Mouse (Mus musculus) B cell, adult 2 months (primary cell): ENCODE results near the gene Zfp583.
"Not testable (repeated sequence)": the region's sequence is repeated elsewhere in the genome, so short reads cannot be mapped to it uniquely, and the experiment has no call there.

ENCODE experiments used
- DNase-seq, 2 experiments: peaks; one replicate each; pipeline ENCODE4 v3.0.0; 2022

Gene Zfp583

DNA sequence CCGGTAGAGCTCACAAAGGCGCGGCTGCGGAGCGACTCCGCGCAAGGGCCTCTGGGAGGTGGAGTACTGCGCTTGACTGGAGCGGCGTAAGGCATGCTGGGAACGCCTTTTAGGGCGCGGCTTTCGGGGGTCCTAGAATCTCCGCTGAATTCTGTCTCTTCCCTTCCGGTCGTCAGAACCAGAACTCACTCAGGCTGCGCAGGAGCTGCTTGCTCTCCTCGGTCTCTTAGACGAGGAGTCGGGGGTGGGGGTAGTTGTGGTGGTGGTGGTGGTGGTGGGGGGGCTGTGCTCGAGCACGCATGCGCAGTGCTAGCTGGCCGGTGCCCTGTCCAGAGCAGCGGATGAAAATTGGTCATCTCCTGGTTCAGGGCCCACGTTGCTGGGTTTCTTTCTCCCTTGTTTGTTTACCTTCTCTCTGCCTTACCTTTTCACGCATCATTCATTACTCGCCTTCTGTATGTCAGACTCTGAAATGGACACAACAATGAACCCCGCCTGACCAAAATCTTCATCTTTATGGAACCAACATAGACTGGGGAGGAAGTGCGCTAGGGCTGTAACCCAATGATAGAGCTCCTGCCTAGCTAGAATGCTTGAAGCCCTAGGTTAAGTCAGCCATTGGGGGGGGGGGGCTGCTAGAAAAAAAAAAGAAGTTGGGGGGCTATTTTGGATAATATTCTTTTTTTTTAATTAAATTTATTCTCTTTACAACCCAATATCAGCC, at the start of gene Zfp583:
Gene Zfp583 (minus strand): TSS at position 53 of the 724 bp plus-strand sequence.
- peak; percentile 77 to 80 for DNase-seq

- no peak for DNase-seq
Observed at GRCm38 (mm10) chr7:6378441-6378840, 47.4 kb upstream of the Zfp583 start.

DNA sequence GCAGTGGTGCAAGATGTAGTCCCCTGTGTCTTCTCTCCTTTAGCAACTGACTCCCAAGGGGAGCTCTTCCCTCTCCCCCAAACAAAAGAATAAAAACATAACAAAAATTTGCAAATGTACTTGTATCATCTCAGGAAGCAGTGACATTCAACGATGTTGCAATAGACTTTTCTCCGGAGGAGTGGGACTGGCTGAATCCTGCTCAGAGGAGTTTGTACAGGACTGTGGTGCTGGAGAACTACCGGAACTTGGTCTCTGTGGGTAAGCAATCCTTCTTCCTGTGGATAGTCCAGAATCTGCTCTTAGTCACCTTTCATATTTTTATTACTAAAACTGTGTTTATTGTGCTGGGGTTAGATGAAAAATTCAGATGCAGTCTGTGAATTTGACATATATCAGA, 41.9 kb upstream of the Zfp583 start:
- no peak for DNase-seq

DNA sequence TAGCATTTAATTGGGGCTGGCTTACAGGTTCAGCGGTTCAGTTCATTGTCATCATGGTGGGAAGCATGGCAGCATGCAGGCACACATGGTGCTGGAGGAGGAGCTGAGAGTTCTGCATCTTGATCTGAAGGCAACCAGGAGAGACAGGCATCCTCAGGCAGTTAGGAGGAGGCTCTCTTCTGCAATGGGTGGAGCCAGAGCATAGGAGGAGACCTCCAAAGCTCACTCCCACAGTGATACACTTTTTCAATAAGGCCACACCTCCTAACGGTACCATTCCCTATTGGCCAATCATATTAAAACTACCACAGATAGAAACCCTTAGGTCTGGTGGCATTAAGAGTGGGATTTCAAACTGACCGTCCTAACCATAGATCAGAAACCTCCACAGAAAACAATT, 38.4 kb upstream of the Zfp583 start:
- no peak for DNase-seq

GRCm38 (mm10) chr7:6368146-6368545, 37.1 kb upstream of the Zfp583 start:
- DNase-seq = not testable (repeated sequence)

GRCm38 (mm10) chr7:6367185-6367584, 36.1 kb upstream of the Zfp583 start:
- DNase-seq = no peak

DNA sequence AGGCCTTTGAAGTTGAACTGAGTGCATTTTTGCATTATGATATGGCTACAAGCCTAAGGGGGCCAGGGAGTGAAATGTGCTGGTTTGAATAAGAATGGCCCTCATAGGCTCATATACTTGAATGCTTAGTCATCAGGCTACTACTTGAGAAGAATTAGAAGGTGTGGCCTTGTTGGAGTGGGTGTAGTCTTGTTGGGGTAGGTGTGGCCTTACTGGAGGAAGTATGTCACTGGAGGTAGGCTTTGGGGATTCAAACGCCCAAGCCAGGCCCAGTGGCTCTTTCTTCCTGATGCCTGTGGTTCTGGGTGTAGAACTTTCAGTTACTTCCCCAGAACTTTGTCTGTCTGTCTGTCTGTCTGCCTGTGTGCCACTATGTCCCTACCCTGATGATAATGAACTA, 33.7 kb upstream of the Zfp583 start:
- peak in 1 of 2 experiments; percentile 11 for DNase-seq

GRCm38 (mm10) chr7:6363047-6363488, 32.0 kb upstream of the Zfp583 start, which contains the start of gene Zfp78:
Gene Zfp78 (plus strand): TSS chr7:6363280.
- no peak for DNase-seq

DNA sequence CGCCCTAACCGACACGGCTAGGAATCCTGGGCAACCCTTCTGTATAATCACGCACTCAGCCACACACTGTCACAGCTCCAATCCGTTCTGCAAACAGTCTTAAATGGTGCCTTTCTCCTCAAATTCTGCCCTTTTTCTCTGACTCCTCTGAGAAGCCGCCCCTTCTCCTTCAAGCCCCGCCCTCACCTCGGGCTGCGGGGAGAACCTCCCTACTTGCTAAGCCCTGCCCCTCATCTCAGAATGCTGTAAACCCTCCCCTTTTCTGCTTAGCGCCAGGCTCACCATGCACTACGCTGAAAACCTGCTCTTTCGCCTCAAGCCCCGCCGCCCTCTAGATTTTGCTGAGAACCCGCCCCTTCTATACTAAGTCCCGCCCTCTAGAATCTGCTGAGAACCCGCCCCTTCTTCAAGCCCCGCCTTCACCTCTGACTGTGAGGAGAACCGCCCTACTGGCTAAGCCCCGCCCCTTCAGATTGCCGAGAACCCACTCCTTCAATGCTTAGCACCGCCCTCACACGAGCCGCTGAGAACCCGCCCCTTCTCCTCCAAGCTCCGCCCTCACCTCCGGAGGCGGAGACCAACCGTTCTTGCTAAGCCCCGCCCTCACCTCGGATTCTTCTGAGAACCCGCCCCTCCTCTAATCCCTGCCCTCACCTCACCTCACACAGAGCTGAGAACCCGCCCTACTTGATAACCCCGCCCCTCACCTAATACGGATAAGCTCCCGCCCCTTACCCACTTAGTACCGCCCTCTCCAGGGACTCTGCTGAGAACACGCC, 31.4 kb upstream of the Zfp583 start:
- DNase-seq = peak; percentile 99 to 100

DNA sequence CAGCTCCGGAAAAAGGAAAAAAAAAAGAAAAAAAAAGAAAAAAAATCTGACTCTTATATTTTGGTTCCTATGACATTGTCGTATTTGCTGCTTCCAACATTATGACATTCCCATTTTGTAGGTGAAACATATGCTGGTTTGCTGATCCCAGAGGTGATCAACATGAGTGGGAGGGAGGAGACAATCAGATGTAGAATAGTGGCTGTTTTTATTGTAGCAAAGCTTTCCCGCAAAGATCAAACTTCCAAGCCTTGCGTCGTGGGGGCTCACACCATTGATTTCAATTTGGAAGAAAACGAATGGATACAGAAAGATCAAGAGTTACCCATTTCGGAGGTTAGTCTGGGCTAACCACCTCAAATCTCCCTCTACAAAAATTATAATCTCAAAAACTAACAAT, 30.7 kb upstream of the Zfp583 start:
- no peak for DNase-seq

GRCm38 (mm10) chr7:6360477-6361060, 29.5 kb upstream of the Zfp583 start:
- no peak for DNase-seq

- peak; percentile 60 to 62 for DNase-seq
Observed at GRCm38 (mm10) chr7:6358937-6359590, 28.0 kb upstream of the Zfp583 start.

- DNase-seq = no peak
Observed at GRCm38 (mm10) chr7:6358121-6358520, 27.0 kb upstream of the Zfp583 start.

- DNase-seq = no peak
Observed at GRCm38 (mm10) chr7:6344124-6344523, 13.0 kb upstream of the Zfp583 start.

- peak; percentile 26 to 28 for DNase-seq
Observed at GRCm38 (mm10) chr7:6343501-6344071, 12.5 kb upstream of the Zfp583 start, which contains the start of gene Gm3854. Gene Gm3854 (plus strand): TSS chr7:6343759.

GRCm38 (mm10) chr7:6339865-6340264, 8.8 kb upstream of the Zfp583 start:
- no peak for DNase-seq

DNA sequence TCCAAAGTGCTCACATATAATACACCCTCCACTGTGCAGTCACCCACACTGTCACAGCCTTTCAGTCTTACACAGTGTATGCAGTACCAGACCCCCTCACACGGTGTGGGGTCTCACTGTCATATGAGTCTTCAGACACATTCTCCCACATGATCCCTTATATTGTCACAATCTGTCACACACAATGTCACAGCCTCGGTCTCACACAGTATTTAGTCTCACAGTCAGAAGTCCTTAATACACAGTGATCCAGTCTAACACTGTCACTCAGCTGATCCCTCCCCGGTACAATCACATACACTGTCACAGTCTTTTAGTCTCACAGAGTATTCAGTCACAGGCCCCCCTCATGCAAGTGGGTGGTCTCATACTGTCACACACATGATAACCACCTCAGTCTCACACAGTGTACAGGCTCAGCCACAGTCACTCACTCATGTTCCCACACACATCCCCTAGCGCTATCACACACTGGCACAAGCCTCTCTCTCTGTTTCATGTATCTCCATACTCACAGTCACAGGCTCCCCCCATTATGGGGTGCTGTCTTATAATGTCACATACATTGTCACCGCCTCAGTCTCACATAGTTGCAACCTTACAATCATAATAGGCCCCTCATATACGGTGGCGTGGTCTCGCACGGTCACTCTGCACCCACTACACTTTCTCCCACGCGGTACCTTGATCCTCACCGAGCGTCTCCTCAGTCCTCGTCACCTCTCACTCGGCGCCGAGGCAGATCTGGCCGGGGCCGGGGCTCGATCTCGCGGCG, 440 bp downstream of the Zfp583 start:
- DNase-seq = no peak

DNA sequence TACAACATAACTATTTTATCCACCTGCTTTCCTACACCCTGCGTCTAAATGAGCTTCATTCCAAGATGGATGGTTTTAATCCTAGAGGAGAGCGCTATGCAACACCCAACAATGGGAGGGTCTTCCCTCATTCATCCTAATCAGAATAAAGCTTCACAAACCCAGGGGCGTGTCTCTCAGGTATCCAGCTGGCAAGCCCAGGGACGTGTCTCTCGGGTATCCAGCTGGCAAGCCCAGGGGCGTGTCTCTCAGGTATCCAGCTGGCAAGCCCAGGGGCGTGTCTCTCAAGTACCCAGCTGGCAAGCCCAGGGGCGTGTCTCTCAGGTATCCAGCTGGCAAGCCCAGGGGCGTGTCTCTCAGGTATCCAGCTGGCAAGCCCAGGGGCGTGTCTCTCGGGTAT, 30.3 kb downstream of the Zfp583 start:
- not testable (repeated sequence) for DNase-seq

DNA sequence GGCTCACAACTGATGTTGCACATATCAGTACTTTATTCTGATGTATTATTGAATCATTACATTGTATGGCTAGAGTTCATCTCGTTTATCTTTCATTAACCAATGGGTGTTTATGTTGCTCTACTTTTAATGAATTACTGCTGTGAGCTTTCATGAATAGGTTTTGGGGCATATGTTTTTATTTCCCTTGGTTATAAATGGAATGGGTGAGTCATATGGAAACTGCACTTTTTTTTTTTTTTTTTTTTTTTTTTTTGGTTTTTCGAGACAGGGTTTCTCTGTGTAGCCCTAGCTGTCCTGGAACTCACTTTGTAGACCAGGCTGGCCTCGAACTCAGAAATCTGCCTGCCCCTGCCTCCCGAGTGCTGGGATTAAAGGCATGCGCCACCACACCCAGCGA, 40.0 kb downstream of the Zfp583 start:
- not testable (repeated sequence) for DNase-seq

GRCm38 (mm10) chr7:6286921-6287531, 44.1 kb downstream of the Zfp583 start:
- peak; percentile 3 to 9 for DNase-seq
